20 mouse cellular contexts compared by ENCODE assay signal in the genomic region with DNA sequence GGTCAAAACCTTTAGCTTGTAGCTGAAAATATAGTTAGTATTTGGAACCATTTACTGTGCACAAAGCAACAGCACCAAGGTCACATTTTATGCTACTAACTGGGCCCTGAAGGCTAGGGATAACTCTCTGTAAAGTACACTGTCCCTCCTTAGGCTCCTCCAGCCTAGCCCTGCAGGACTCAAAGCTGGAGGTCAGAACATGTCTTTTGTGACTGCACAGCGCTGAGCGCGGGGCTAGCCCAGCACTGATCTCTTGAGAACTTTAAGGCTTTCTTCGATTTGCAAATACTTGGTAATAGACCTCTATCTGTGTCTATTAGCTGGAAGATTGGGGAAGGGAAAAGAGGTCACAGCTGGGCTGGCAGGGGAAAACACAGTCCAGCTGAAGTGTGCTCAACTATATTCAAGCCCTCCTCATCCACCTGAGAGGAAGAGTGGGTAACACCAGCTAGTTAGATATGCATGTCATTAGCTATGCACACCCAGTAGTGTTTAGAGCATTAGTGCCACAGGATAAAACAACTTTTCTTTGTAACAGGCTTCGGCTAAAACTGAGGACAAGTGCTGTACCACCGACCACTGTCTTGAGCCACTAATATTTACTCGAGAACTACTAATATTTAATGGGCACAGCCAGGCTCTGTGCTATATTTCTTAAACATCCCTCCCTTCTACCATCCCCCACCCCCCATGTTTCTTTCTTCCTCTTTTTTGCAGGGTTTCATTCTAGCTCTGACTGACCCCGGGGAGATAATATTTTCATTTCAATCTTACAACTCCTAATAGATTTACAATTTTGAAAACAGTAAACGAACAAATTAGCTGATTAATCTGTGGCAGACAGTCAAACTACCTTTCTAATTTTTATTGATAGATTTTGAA. TPM values are rescaled to one million over a fixed set of nuclear protein-coding genes. Genes with fewer than 3 reads are reported as not detected.
DNase-seq lines count a peak whose midpoint lies in the region; ATAC-seq and TF ChIP-seq lines count a peak whose summit lies in the region.
"Had no signal": no experiment of that assay in that cellular context is flagged by ENCODE, and none has a peak within 500 bp of the region (broad histone marks: within the 10 kb centered on the region; RNA-seq: fewer than 3 reads in every experiment).

No protein-coding gene starts in this region.

- 50% methylated on average over 9 of the region's 9 CpGs for WGBS in thymus, adult 2 months

- H3K27ac ChIP-seq in gastrocnemius, adult 2 months = peak overlapping the region; percentile 58
- peak overlapping the region; percentile 82 for H3K27ac ChIP-seq in thymus, adult 2 months (ENCODE audit: control insufficient read depth, insufficient read depth, low read length)
- H3K27ac ChIP-seq: embryonic facial prominence, embryonic 12.5 days; hindbrain, embryonic 15.5 days; limb, embryonic 13.5 days; neural tube, embryonic 12.5 days had no signal

- no peak overlapping the region for H3K4me3 ChIP-seq in gastrocnemius, adult 2 months
- no peak overlapping the region for H3K4me3 ChIP-seq in thymus, adult 2 months (ENCODE audit: control insufficient read depth, insufficient read depth, low read length)
- H3K4me3 ChIP-seq: embryonic facial prominence, embryonic 12.5 days; hindbrain, embryonic 15.5 days; limb, embryonic 13.5 days; megakaryocyte, embryonic 14.5 days; neural tube, embryonic 12.5 days had no signal

- TF ChIP-seq POLR2A in thymus, adult 2 months (IDR thresholded peaks at IDR 0.05; ENCODE audit: control insufficient read depth, extremely low read depth, insufficient read depth, low read length, poor library complexity) = no peak

- intact Hi-C loops in gastrocnemius, adult 2 months (cut with DNase I) = no loop called here

- no peaks in the 10 kb centered on the region for H3K36me3 ChIP-seq in thymus, adult 2 months (ENCODE audit: control insufficient read depth, insufficient read depth, low read length)
- H3K36me3 ChIP-seq: embryonic facial prominence, embryonic 12.5 days; hindbrain, embryonic 15.5 days; limb, embryonic 13.5 days; neural tube, embryonic 12.5 days had no signal

- H3K27me3 ChIP-seq in thymus, adult 2 months (ENCODE audit: control insufficient read depth, insufficient read depth, low read length) = no peaks in the 10 kb centered on the region
- H3K27me3 ChIP-seq: embryonic facial prominence, embryonic 12.5 days; hindbrain, embryonic 15.5 days; limb, embryonic 13.5 days; megakaryocyte, embryonic 14.5 days; neural tube, embryonic 12.5 days had no signal

- peaks cover 56% of the 10 kb centered on the region for H3K4me1 ChIP-seq in thymus, adult 2 months (replicated peaks; ENCODE audit: control insufficient read depth, insufficient read depth, low read length)
- H3K4me1 ChIP-seq: hindbrain, embryonic 15.5 days had no signal

- no peak for TF ChIP-seq CTCF in gastrocnemius, adult 2 months (IDR thresholded peaks at IDR 0.05)
- no peak for TF ChIP-seq CTCF in thymus, adult 2 months (IDR thresholded peaks at IDR 0.05; ENCODE audit: borderline replicate concordance, control insufficient read depth, extremely low read depth, insufficient read depth, low read length, poor library complexity)

- DNase-seq in gastrocnemius, adult 2 months = no peak
- no peak for DNase-seq in gastrocnemius, postnatal 25 days
- no peak for DNase-seq in thymus, adult 2 months
- DNase-seq in thymus, postnatal 4 days = no peak
- no peak for DNase-seq in urinary bladder, postnatal 10 days (ENCODE audit: low spot score)
- DNase-seq in adrenal gland, postnatal 4 days (ENCODE audit: low spot score in 2 of 2) = no peak
- DNase-seq: cerebellum, adult 2 months; forebrain, postnatal 0 days; gastrocnemius, postnatal 10 days; kidney, adult 11 months; kidney, postnatal 14 days; lung, embryonic 14.5 days; right cerebral cortex, postnatal 14 days had no signal

- ATAC-seq in common myeloid progenitor, adult 5-6 weeks (replicated peaks; ENCODE audit: low read depth, poor library complexity, severe bottlenecking) = peak; percentile 58
- ATAC-seq in neutrophil, adult 5-6 weeks (ENCODE audit: extremely low read depth, insufficient number of reproducible peaks, low FRiP score, poor library complexity, severe bottlenecking) = peak; percentile 30; the same call in 1 of the 2 replicates
- ATAC-seq: forebrain, postnatal 0 days had no signal

RNA-seq across cellular contexts. Expression of gene Aff1, which starts 33.3 kb away (rescaled TPM):
- 10 to 100 TPM; 46.7 to 52.8 TPM for total RNA-seq in gastrocnemius, adult 2 months (2021)
- total RNA-seq in gastrocnemius, postnatal 25 days (2021) = 10 to 100 TPM; 28.2 to 32.7 TPM
- 49.1 and 51.7 TPM in 2 replicates for polyA plus RNA-seq in thymus, adult 2 months (2012; rRNA removed)
- 16.6 and 31.8 TPM in 2 replicates for total RNA-seq in common myeloid progenitor, adult 5-6 weeks (2017)
- total RNA-seq in neutrophil, adult 5-6 weeks (2017) = 76.4 and 76.9 TPM in 2 replicates
- 10 to 100 TPM; 37.5 to 43.3 TPM for total RNA-seq in adrenal gland, postnatal 4 days (2021)
